Mouse (Mus musculus): ENCODE data around the gene Pdcl2. TPM values are rescaled to one million over a fixed set of nuclear protein-coding genes. Genes with fewer than 3 reads are reported as not detected.

Gene Pdcl2
- polyA plus RNA-seq, 2 experiments: not detected

- no peaks in the 10 kb centered on the region for H3K27me3 ChIP-seq (ENCODE audit: control insufficient read depth, insufficient read depth, low read length)
- peak overlapping the region; percentile 86 for H3K4me2 ChIP-seq (replicated peaks; ENCODE audit: low read depth, low read length, severe bottlenecking)
- peaks cover 11% of the 10 kb centered on the region; the same call in 1 of the 2 replicates for H3K4me1 ChIP-seq (ENCODE audit: control insufficient read depth, insufficient read depth, low read length)
- WGBS: under 1% methylated on average over 40 of the region's 100 CpGs
- 0 out of 2 replicates have a peak, but pooled peaks cover 4% of the 10 kb centered on the region for H3K36me3 ChIP-seq (ENCODE audit: control insufficient read depth, insufficient read depth, low read length)
- DNase-seq (ENCODE audit: low spot score) (peak; percentile 59), ATAC-seq (ENCODE audit: low FRiP score, low read depth) (peak; percentile 63)
- peak overlapping the region; percentile 93 for H3K9ac ChIP-seq (ENCODE audit: low read depth, low read length, severe bottlenecking)
- H3K4me3 ChIP-seq (replicated peaks; ENCODE audit: low read length): peak overlapping the region; percentile 95
- no peak for TF ChIP-seq POLR2A (IDR thresholded peaks at IDR 0.05; ENCODE audit: borderline replicate concordance, extremely low read depth, insufficient read depth, insufficient read length)
- peak overlapping the region; percentile 96 for H3K27ac ChIP-seq (replicated peaks; ENCODE audit: low read depth, low read length)
- H3K9me3 ChIP-seq (ENCODE audit: control insufficient read depth, low read length): no peaks in the 10 kb centered on the region
These were observed 27.1 kb downstream of the Pdcl2 start for GRCm38 (mm10) chr5:76303745-76304451.

DNA sequence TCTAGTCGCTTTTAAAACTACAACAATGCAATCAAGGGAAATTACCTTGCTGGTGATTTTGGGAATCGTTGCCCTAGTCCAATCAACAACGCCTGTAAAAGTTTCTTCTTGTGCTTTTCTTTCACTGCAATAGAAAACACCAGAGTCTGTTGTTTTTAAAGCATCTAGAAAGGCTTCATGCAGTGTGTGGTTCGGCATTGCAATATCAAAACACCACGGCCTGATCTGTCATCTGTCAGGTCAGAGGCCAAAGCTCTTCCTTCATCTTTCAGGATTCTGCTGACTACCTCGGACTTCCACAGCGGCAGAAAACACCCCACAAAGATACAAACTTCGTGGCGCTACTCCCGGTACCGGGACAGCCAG lies 27.6 kb downstream of the Pdcl2 start:
- 3% methylated on average over 11 of the region's 11 CpGs for WGBS
- Histone ChIP-seq H3K36me3 (ENCODE audit: control insufficient read depth, insufficient read depth, low read length) (0 out of 2 replicates have a peak, but pooled peaks cover 4% of the 10 kb centered on the region), H3K27ac (replicated peaks; ENCODE audit: low read depth, low read length) (peak overlapping the region; percentile 96), H3K9ac (ENCODE audit: low read depth, low read length, severe bottlenecking) (peak overlapping the region; percentile 93), H3K4me1 (ENCODE audit: control insufficient read depth, insufficient read depth, low read length) (peaks cover 11% of the 10 kb centered on the region; the same call in 1 of the 2 replicates), H3K9me3 (ENCODE audit: control insufficient read depth, low read length) (no peaks in the 10 kb centered on the region), H3K4me3 (replicated peaks; ENCODE audit: low read length) (peak overlapping the region; percentile 95), H3K27me3 (ENCODE audit: control insufficient read depth, insufficient read depth, low read length) (no peaks in the 10 kb centered on the region), H3K4me2 (replicated peaks; ENCODE audit: low read depth, low read length, severe bottlenecking) (peak overlapping the region; percentile 86)
- ATAC-seq (ENCODE audit: low FRiP score, low read depth) (no peak), DNase-seq (ENCODE audit: low spot score) (no peak)
- TF ChIP-seq POLR2A (IDR thresholded peaks at IDR 0.05; ENCODE audit: borderline replicate concordance, extremely low read depth, insufficient read depth, insufficient read length): no peak

- Histone ChIP-seq H3K9me3 (ENCODE audit: control insufficient read depth, low read length) (no peaks in the 10 kb centered on the region), H3K4me2 (replicated peaks; ENCODE audit: low read depth, low read length, severe bottlenecking) (no peak overlapping the region), H3K27me3 (ENCODE audit: control insufficient read depth, insufficient read depth, low read length) (no peaks in the 10 kb centered on the region), H3K9ac (ENCODE audit: low read depth, low read length, severe bottlenecking) (no peak overlapping the region), H3K4me1 (ENCODE audit: control insufficient read depth, insufficient read depth, low read length) (peaks cover 11% of the 10 kb centered on the region; the same call in 1 of the 2 replicates), H3K36me3 (ENCODE audit: control insufficient read depth, insufficient read depth, low read length) (peaks cover 8% of the 10 kb centered on the region; the same call in 1 of the 2 replicates), H3K4me3 (replicated peaks; ENCODE audit: low read length) (no peak overlapping the region), H3K27ac (replicated peaks; ENCODE audit: low read depth, low read length) (no peak overlapping the region)
- WGBS: 90% methylated on average over 2 of the region's 2 CpGs
- TF ChIP-seq POLR2A (IDR thresholded peaks at IDR 0.05; ENCODE audit: borderline replicate concordance, extremely low read depth, insufficient read depth, insufficient read length): no peak
- DNase-seq (ENCODE audit: low spot score) (no peak), ATAC-seq (ENCODE audit: low FRiP score, low read depth) (no peak)
These were observed 28.9 kb downstream of the Pdcl2 start for GRCm38 (mm10) chr5:76302009-76302408.

DNA sequence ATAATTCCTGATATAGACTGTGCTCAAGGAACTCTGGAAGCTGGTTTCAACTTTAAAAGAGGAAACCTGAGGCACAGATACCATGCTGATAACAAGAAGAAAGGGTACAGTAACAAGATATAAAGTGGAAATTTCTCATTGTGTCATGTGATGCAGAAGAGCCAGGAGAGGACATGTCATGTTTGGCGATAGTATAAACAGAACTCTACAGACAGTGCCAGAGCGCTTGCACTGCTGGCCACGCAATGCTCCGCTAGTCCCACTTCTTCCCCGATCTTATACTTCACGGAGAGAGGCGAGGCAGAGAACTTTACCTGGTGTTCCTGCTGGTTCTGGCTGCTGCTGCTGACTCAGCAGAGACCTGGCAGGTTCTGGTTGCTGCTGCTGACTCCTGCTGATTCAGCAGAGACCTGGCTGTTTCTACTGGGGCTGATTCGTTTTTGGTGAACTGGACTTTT lies 41.7 kb downstream of the Pdcl2 start:
- Histone ChIP-seq H3K4me1 (ENCODE audit: control insufficient read depth, insufficient read depth, low read length) (no peaks in the 10 kb centered on the region), H3K4me2 (replicated peaks; ENCODE audit: low read depth, low read length, severe bottlenecking) (no peak overlapping the region), H3K4me3 (replicated peaks; ENCODE audit: low read length) (no peak overlapping the region), H3K9ac (ENCODE audit: low read depth, low read length, severe bottlenecking) (no peak overlapping the region), H3K9me3 (ENCODE audit: control insufficient read depth, low read length) (no peaks in the 10 kb centered on the region), H3K36me3 (ENCODE audit: control insufficient read depth, insufficient read depth, low read length) (no peaks in the 10 kb centered on the region), H3K27me3 (ENCODE audit: control insufficient read depth, insufficient read depth, low read length) (no peaks in the 10 kb centered on the region), H3K27ac (replicated peaks; ENCODE audit: low read depth, low read length) (no peak overlapping the region)
- no peak for ATAC-seq (ENCODE audit: low FRiP score, low read depth)
- WGBS: 92% methylated on average over 8 of the region's 8 CpGs
- no peak for TF ChIP-seq POLR2A (IDR thresholded peaks at IDR 0.05; ENCODE audit: borderline replicate concordance, extremely low read depth, insufficient read depth, insufficient read length)
- no peak for DNase-seq (ENCODE audit: low spot score)

- Histone ChIP-seq H3K4me3 (replicated peaks; ENCODE audit: low read length) (no peak overlapping the region), H3K4me2 (replicated peaks; ENCODE audit: low read depth, low read length, severe bottlenecking) (no peak overlapping the region), H3K4me1 (ENCODE audit: control insufficient read depth, insufficient read depth, low read length) (no peaks in the 10 kb centered on the region), H3K36me3 (ENCODE audit: control insufficient read depth, insufficient read depth, low read length) (no peaks in the 10 kb centered on the region), H3K27me3 (ENCODE audit: control insufficient read depth, insufficient read depth, low read length) (no peaks in the 10 kb centered on the region), H3K9ac (ENCODE audit: low read depth, low read length, severe bottlenecking) (no peak overlapping the region), H3K9me3 (ENCODE audit: control insufficient read depth, low read length) (no peaks in the 10 kb centered on the region), H3K27ac (replicated peaks; ENCODE audit: low read depth, low read length) (no peak overlapping the region)
- DNase-seq (ENCODE audit: low spot score): no peak
- no peak for ATAC-seq (ENCODE audit: low FRiP score, low read depth)
- 87% methylated on average over 3 of the region's 3 CpGs for WGBS
- TF ChIP-seq POLR2A (IDR thresholded peaks at IDR 0.05; ENCODE audit: borderline replicate concordance, extremely low read depth, insufficient read depth, insufficient read length): no peak
These were observed 42.7 kb downstream of the Pdcl2 start for GRCm38 (mm10) chr5:76288256-76288655.

Measured in limb, embryonic 14.5 days (tissue).